Mouse (Mus musculus) ES-E14 (cell line): ENCODE measurements around the gene Baiap3.

Experiments used
- CHD2 ChIP-seq: IDR thresholded peaks from 2 replicates; pipeline ENCODE4 v1.6.1; 2014; ENCODE audit warnings: mild to moderate bottlenecking, low read depth, low read length, inconsistent platforms
- HCFC1 ChIP-seq: IDR thresholded peaks from 2 replicates; pipeline ENCODE4 v1.6.1; 2012; ENCODE audit warnings: low read length, inconsistent platforms, borderline replicate concordance; ENCODE audit not compliant: insufficient read depth
- ZC3H11A ChIP-seq: IDR thresholded peaks from 2 replicates; pipeline ENCODE4 v1.6.1; 2012; ENCODE audit warnings: low read depth, mild to moderate bottlenecking, inconsistent platforms, low read length, borderline replicate concordance
- ZNF384 ChIP-seq: IDR thresholded peaks from 2 replicates; pipeline ENCODE4 v1.6.1; 2012; ENCODE audit warnings: low read depth, low read length, inconsistent platforms

DNA sequence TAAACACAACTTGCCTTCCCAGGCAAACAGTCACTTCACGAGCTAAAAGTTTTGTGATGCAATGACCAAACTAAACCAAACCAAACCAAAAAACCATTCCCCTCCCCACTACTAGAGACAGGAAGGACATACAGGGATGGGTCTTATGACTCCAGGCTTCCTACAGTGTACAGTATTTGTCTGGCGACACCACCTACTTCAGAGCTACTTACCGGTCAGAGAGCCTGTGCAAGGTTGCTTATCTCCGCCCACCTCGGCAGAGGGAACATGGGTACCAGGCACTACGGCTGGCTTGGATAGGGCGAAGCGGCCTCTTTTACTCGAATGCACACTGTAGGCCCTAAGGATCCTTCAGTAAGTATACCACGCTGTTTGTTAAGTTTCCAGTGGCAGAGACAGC lies 16.2 kb upstream of the Baiap3 start:
- no peak for TF ChIP-seq ZNF384
- TF ChIP-seq ZC3H11A = no peak
- no peak for TF ChIP-seq CHD2
- TF ChIP-seq HCFC1 = no peak
